Mouse (Mus musculus): Measurements from ENCODE around the gene Mnx1. TPM values are rescaled to one million over a fixed set of nuclear protein-coding genes. Genes with fewer than 3 reads are reported as not detected.
"Not testable (repeated sequence)": the region's sequence is repeated elsewhere in the genome, so short reads cannot be mapped to it uniquely, and the experiment has no call there.

Gene Mnx1
- total RNA-seq, 2 experiments from 2014 or later = not detected

DNA sequence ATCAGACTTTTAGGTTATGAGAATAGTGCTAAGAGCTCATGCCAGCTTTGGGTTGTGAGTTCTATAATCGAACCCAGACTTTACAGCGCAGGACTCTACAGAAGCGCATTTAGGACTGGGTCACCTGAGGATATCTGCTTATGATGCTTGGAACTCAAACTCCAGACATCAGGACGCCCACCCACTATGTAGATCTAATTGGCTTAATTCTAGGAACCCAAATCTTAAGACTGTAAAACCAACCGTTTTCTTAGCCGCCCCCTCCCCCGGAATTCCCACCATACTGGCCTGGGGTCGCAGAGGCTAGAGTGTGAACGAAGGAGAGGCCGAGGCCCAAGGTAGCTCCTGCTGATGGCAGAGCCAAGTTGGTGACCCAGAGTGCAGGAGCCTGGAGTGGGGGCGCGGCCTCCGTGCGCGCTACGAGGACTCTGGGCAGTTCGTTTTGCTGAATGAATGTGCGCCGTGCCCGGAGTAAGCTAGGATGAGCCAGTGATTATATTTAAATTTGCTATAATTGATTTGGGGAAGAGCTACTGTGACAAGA, 7.3 kb downstream of the Mnx1 start:
- intact Hi-C loops (cut with DNase I) = loop anchor here (10.0 kb wide), 1 partner anchor 1306 kb away; the partner anchor contains the start of gene En2
- DNase-seq = no peak

DNA sequence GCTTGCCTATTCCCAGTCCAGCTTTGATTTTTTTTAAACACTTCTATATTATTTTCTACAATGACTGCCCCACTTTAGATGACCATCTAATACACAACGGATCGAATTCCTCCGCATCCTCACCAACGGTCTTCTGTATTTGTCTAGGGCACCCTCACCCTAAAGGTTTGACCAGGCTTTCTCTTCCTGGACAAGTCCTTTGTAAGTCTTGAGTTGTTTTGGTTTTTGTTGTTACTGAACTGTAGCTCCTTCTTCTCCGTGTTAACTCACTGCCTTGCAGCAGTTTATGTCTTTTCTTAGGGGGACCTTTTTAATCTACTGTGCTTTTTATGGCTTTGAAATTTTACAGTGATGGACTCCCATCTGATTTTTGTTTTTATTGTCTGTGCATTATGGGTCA, 8.0 kb downstream of the Mnx1 start:
- intact Hi-C loops (cut with DNase I) = loop anchor here (10.0 kb wide), 1 partner anchor 1305 kb away; the partner anchor contains the start of gene En2
- DNase-seq = no peak

DNA sequence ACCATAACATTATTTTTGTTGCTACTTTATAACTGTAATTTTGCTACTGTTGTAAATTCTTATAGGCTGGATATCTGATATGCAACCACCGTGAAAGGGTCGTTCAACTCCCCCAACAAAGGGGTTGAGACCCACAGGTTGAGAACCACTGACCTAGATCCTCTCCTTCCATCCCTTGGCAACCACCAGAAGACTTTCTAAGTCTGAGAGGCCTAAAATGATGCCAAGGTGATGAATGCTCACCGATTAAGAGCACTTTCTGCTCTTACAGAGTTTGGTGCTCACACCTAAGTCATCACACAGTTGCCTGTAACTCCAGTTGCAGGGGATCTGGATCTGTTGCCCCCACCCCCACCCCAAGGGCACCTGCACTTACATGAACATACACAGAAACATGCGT, 8.8 kb downstream of the Mnx1 start:
- DNase-seq = no peak
- intact Hi-C loops (cut with DNase I) = no loop called here

DNA sequence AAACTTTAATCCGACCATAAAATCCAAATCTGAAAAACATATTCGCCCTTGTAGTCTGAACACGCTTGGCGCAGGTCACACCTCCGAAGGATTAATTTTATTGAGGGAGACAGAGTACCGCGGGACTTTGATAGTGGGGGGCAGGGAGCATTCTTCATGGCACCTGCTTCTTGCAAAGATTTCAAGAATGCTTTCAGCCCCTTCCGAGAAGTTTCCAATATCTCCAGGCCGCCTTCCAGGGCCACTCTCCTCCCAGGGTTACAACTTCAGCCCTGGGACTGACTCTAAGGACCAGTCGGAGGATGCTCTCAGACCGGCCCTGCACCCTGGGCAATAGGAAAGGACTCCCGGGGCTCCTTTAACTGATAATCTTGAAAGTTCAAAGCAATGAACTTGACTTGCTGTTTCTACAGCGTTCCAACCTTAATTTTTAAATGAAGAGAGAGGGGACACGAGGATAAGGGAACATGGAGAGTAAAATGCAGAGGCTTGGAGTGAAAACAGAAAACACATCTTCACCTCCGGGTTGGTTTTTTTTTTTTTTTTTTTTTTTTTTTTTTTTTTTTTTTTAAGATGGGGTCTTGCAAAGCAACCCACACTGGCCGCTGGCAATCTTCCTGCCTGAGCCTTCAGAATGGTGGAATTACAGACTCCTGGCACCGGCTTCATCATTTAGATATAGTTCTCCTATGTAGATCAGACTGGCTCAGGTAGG, 9.8 kb downstream of the Mnx1 start:
- DNase-seq = no peak
- intact Hi-C loops (cut with DNase I) = no loop called here

DNA sequence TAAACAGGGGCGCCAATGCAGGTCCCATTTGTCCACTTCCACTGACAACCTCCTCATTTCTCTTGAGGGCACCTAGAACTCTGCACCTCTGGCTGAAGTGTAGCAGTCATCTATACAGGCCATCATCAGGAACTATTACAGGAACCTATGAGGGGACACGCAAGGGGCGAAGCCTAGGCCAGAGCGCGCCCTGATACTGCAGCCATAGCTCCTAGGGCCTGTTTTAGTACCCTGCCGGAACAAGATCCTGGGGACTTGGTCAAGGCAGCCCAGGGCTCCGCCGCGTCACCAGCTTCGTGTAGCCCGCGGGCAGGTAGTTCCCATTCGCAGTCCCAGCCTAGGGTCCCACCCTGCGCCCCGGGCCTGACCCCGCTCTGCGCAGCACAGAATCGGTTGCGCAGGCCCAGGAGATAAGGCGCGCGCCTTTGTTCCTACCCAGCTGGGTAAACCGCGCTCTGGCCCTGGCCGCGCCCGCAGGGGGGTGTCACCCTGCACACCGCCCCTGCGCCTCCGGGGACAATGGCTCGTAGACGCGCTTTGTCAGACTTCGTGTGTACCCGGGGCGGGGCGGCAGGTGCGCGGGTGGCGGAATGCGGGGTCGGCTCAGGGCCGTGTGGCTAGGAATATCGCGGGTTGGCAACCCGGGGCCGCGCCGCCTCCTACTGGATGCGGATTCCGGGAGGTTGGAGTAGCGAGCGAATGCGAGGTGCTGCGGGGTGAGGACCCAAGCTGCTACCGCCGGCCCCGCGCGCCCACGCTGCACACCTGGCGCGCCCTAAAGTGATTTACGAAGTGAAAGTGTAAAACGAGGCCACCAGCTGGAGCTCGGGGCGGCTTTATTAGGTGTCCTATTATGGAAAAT, 10.6 kb downstream of the Mnx1 start:
- no peak for DNase-seq
- intact Hi-C loops (cut with DNase I) = no loop called here

DNA sequence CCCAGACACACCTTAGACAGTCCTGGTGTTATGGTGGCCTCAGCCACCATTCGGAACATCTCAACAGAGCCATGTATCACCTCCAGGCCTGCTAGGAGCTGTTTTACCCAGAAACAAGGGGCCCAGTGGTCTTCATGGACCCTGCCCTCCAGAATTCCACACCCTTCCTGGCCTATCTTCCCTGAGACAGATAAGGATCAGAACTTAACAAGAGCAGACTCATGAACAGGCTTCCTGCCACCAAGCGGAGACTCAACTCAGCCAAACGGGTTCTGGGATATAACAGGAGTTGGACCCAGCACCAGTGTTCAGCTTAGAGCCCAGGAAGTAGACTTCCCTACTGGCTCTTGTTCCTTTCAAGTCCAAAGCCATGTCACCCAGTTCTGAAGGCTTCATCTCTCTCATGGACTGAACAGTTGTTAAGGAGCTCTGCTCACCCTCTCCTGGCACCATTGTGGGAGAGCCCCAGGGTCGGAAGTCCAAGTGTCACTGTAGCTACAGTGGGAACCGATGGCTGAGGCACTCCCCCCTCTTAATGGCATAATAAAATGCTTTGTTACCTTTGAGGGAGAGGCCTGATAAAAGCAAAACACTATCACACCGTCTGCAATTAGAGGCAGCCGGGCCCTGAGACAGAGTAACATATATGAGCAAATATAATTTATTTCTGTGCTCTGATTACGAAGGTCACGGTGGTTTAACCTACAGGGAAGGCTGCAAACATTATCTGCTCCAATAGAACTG, 15.2 kb downstream of the Mnx1 start:
- DNase-seq = no peak
- intact Hi-C loops (cut with DNase I) = no loop called here

DNA sequence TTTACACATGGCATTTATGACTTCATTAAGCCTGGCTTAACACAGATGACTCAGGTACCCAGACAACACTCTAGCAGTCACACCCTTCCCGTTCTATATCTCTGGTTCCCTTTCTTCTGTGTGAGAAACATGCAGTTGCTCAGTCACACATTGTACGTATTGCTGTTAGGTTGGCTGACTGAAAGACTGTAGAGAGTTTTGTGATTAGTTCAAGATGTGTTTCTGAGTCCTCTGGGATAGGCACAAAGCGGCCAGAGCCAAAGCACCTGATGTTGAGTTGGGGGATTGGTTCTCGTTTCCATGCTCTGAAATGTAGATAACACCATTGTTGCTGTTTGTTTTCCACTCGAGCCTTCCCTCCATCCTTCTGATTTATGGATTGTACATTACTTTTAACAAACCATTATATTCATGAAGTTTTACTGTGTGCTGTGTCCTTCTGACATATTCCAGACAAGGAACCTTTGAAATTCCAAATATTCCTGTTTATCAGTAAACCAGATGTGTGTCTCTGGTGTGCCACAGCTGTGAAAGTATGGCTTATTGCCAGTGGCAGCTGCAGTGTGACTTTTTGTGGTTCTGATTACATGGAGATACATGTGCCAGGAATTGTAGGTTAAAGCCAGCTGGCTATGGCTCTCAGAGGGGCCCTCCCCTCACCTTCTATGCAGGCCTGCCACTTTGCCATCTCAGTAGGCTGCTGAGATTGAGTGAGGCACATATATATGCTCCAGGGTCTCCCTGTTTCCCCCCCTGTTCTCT, 21.2 kb downstream of the Mnx1 start:
- intact Hi-C loops (cut with DNase I) = no loop called here
- DNase-seq = no peak

DNA sequence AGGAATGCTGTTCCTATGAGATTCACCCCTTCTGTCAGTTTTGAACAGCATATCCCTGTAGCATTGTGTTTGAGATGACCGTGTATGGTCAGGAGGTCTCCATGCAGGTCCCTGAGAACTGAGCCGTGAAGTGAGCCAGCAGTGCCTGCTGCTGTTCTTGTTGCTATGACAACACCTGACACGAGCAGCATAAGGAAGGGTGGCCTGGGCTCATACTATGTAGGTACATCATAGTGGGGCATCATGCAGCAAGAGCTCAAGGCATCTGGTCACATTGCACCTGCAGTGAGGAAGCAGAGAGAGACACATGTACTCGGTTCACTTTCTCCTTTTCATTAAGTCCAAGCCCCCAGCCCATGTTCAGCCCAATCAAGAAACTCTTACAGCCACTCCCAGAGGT, 25.9 kb downstream of the Mnx1 start:
- DNase-seq = no peak
- intact Hi-C loops (cut with DNase I) = no loop called here

DNA sequence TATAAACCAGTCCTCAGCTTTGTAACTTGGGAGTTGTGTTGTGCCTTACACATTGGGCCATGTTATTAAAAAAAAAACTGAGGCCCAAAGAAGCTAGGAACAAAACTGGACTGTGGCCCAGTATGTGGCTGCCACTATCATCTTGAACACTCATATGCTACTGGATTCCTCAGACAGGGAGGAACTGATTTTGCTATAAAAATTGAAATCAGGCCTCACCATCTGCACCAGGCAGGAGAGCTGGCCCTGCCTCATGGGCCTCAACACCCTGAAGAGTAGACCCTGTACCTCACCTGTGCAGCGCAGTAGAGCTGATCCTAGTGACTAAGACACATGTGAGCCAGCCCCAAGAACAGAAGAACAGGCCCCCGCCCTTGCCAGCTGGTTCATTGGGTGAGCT, 33.0 kb downstream of the Mnx1 start:
- intact Hi-C loops (cut with DNase I) = no loop called here
- no peak for DNase-seq

DNA sequence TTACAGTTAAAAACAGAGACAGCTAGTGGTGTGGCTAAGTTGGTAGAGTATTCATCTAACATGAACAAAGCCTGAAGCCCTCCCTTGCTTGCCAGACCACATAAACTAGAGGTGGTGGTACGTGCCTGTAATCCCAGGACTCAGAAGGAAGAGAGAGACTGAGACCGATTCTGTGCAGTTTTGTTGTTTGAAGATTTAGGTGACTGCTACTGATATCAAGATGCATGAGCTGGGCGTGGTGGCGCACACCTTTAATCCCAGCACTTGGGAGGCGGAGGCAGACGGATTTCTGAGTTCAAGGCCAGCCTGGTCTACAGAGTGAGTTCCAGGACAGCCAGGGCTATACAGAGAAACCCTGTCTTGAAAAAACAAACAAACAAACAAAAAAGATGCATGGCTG, 41.5 kb downstream of the Mnx1 start:
- intact Hi-C loops (cut with DNase I); DNase-seq: not testable (repeated sequence)

DNA sequence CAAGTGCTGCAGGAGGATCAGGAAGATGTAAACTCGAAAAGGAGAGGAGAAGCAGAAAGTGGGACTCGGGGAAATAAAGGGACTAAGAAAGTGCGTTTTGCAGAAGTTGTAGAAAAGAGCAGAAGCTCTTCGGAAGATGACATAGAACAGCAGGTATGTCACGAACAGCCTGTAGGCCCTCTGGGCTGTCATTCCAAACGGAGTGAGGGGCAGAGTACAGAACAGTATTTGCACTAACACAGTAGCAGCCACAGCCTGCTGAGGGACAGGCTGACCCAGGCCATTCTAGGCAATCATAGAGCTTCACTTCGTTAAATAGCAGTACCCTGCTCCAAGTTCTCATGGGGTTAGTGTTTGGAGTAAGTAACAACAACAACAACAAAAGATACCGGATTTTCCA, 42.8 kb downstream of the Mnx1 start:
- intact Hi-C loops (cut with DNase I) = no loop called here
- DNase-seq = no peak

DNA sequence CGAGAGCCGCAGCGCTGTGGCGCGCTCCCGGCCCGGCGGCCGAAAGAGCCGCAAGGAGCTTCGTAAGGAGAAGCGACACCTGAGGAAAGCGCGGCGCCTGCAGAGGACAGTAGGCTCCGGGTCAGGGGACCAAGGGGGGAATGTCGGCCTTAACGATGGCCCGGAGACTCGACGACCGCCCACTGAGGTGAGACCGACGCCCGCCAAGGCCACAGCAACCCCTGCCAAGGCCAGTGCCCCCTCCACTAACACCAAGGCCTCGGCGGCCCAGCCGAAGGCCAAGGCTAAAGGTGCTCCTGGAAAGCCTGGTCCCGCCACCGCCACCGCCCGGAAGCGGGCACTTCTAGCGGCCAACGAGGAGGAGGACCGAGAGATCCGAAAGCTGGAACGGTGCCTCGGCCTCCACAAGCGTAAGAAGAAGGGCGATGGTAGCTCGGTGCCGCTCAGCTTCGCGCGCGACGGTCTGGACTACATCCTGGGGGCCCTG, 43.4 kb downstream of the Mnx1 start:
- DNase-seq = peak in 1 of 2 experiments; percentile 25
- intact Hi-C loops (cut with DNase I) = loop anchor here (5.0 kb wide), 1 partner anchor 132 kb away; the partner anchor contains the start of gene Ube3c

DNA sequence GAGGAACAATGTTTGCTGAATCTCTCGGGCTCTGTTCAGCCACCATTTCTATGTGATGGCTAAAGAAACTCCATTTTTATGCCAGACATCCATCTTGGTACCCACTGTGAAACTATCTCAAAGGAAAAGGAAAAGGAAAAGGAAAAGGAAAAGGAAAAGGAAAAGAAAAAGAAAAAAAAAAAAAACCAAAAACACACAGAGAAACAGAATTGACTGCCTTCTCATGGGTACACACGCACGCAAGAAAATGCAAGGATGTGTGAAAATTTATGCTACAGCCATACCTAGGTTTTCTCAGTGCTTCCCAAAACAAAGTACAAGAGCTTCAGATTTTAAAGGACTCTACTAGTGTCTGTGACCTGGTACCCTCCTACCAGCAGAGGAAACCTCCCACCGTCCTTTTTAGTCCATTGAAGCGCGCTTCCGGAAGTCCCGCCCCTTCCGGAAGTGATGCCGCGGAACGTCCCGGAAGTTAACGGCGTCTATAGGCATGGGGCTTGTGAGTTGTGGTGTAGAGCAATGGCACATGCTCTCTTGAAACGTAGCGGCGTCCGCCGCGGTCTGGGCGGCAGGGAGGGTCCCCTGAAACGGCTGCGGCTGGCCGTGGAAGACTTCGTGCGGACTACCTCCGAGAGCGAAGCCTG, 43.9 kb downstream of the Mnx1 start, which contains the start of gene Nom1:
Gene Nom1 (plus strand): TSS at position 437 of the 644 bp plus-strand sequence.
- intact Hi-C loops (cut with DNase I) = loop anchor here (5.0 kb wide), 1 partner anchor 133 kb away; the partner anchor contains the start of gene Ube3c
- peak; percentile 90 to 94 for DNase-seq

DNA sequence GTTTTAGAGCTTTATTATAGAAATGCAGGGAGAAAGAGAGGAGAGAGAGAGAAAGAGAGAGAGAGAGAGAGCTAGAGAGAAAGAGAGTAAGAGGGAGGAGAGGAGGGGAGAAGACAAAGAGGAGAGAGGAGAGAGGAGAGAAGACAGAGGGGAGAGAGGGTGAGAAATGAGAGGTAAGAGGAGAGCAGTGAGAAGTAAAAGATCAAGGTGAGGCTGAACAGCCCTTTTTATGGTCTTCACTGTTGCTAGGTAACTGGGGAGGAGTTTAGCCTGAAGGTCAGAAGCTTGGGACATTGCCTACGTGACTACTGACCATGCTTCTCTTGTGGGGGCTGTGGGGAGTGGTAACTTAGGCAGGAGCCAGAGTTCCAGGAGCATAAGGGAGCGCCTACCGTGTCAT, 54.9 kb downstream of the Mnx1 start:
- DNase-seq; intact Hi-C loops (cut with DNase I): not testable (repeated sequence)

Other genes with a start within 250 kb of the Mnx1 start
- gene Lmbr1, start 100.1 kb downstream of the Mnx1 start, total RNA-seq (2021) = 10 to 100 TPM; 12.5 to 15.2 TPM
- gene Nom1, start 43.8 kb downstream of the Mnx1 start, total RNA-seq (2021) = 10 to 100 TPM; 12.9 to 13.3 TPM
- gene Ube3c, start 90.8 kb upstream of the Mnx1 start, total RNA-seq (2021) = 10 to 100 TPM; 37.1 to 40.1 TPM